ENCODE assay signal across 23 mouse cellular contexts in the genomic region with DNA sequence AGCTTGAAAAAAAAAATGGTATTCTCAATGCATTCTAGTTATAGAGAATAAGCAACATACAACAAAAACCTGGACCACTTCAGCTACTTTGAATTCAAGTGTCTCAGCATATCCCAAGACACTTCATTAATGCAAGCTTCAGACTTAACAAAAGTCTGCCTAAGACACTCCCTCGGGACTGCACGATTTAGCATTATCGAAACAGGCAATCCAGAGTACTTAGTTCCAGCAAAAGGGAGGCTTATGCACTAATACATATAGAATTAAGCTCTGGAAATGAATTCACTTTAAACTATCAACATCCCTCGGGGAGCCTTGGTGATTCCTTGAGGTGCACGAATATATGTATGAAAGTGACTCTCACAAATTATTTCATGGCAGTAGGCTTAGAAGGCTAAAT.
A peak's percentile ranks its signal among the peaks of the same experiment; 100 is the strongest.
DNase-seq lines count a peak whose midpoint lies in the region; ATAC-seq lines count a peak whose summit lies in the region.
"Had no signal": no experiment of that assay in that cellular context is flagged by ENCODE, and none has a peak within 500 bp of the region (broad histone marks: within the 10 kb centered on the region; RNA-seq: fewer than 3 reads in every experiment).

No protein-coding gene starts in this region.

- H3K9me3 ChIP-seq in embryonic facial prominence, embryonic 14.5 days (ENCODE audit: control insufficient read depth, low read length), result no peaks in the 10 kb centered on the region
- H3K9me3 ChIP-seq in embryonic facial prominence, embryonic 10.5 days, result no peaks in the 10 kb centered on the region
- H3K9me3 ChIP-seq in hindbrain, embryonic 16.5 days (ENCODE audit: control insufficient read depth, low read length), result no peaks in the 10 kb centered on the region
- H3K9me3 ChIP-seq in hindbrain, embryonic 13.5 days, result no peaks in the 10 kb centered on the region
- no peaks in the 10 kb centered on the region for H3K9me3 ChIP-seq in midbrain, embryonic 15.5 days
- H3K9me3 ChIP-seq in midbrain, embryonic 13.5 days, result no peaks in the 10 kb centered on the region
- H3K9me3 ChIP-seq: embryonic facial prominence, embryonic 12.5 days; forebrain, embryonic 13.5 days; hindbrain, embryonic 12.5 days; intestine, embryonic 15.5 days had no signal

- H3K4me3 ChIP-seq in embryonic facial prominence, embryonic 14.5 days (ENCODE audit: low read depth, low read length), result no peak overlapping the region
- H3K4me3 ChIP-seq in embryonic facial prominence, embryonic 10.5 days, result no peak overlapping the region
- H3K4me3 ChIP-seq in hindbrain, embryonic 16.5 days (ENCODE audit: low read length), result no peak overlapping the region
- H3K4me3 ChIP-seq in hindbrain, embryonic 13.5 days, result no peak overlapping the region
- H3K4me3 ChIP-seq in midbrain, embryonic 15.5 days, result no peak overlapping the region
- H3K4me3 ChIP-seq in midbrain, embryonic 13.5 days (replicated peaks), result no peak overlapping the region
- H3K4me3 ChIP-seq: embryonic facial prominence, embryonic 12.5 days; erythroblast, embryonic 14.5 days; forebrain, embryonic 13.5 days; gastrocnemius, adult 2 months; heart, adult 2 months; hindbrain, embryonic 12.5 days; intestine, embryonic 15.5 days had no signal

- H3K27ac ChIP-seq in embryonic facial prominence, embryonic 14.5 days (replicated peaks; ENCODE audit: low read depth, low read length), result no peak overlapping the region
- no peak overlapping the region for H3K27ac ChIP-seq in embryonic facial prominence, embryonic 10.5 days (replicated peaks)
- no peak overlapping the region for H3K27ac ChIP-seq in hindbrain, embryonic 16.5 days (ENCODE audit: low read depth, low read length)
- H3K27ac ChIP-seq in hindbrain, embryonic 13.5 days, result no peak overlapping the region
- H3K27ac ChIP-seq in midbrain, embryonic 15.5 days, result no peak overlapping the region
- no peak overlapping the region for H3K27ac ChIP-seq in midbrain, embryonic 13.5 days
- H3K27ac ChIP-seq: embryonic facial prominence, embryonic 12.5 days; forebrain, embryonic 13.5 days; gastrocnemius, adult 2 months; heart, adult 2 months; hindbrain, embryonic 12.5 days; intestine, embryonic 15.5 days had no signal

- no peak overlapping the region for H3K4me2 ChIP-seq in embryonic facial prominence, embryonic 14.5 days (ENCODE audit: low read depth, low read length)
- H3K4me2 ChIP-seq in hindbrain, embryonic 16.5 days (ENCODE audit: low read length), result no peak overlapping the region
- H3K4me2 ChIP-seq in hindbrain, embryonic 13.5 days, result no peak overlapping the region
- H3K4me2 ChIP-seq in midbrain, embryonic 15.5 days, result no peak overlapping the region
- H3K4me2 ChIP-seq in midbrain, embryonic 13.5 days (replicated peaks), result no peak overlapping the region
- H3K4me2 ChIP-seq: embryonic facial prominence, embryonic 12.5 days; forebrain, embryonic 13.5 days; heart, embryonic 11.5 days; hindbrain, embryonic 12.5 days; intestine, embryonic 15.5 days had no signal

- H3K4me1 ChIP-seq in embryonic facial prominence, embryonic 14.5 days (ENCODE audit: control insufficient read depth, insufficient read depth, low read length), result no peaks in the 10 kb centered on the region
- peaks cover 3% of the 10 kb centered on the region; the same call in 1 of the 2 replicates for H3K4me1 ChIP-seq in embryonic facial prominence, embryonic 10.5 days
- H3K4me1 ChIP-seq in hindbrain, embryonic 16.5 days (ENCODE audit: control insufficient read depth, insufficient read depth, low read depth, low read length), result no peaks in the 10 kb centered on the region
- 0 out of 2 replicates have a peak, but pooled peaks cover under 1% of the 10 kb centered on the region for H3K4me1 ChIP-seq in hindbrain, embryonic 13.5 days (replicated peaks)
- H3K4me1 ChIP-seq in midbrain, embryonic 15.5 days, result no peaks in the 10 kb centered on the region
- peaks cover 9% of the 10 kb centered on the region; the same call in 1 of the 2 replicates for H3K4me1 ChIP-seq in midbrain, embryonic 13.5 days (replicated peaks)
- H3K4me1 ChIP-seq: embryonic facial prominence, embryonic 12.5 days; hindbrain, embryonic 12.5 days; intestine, embryonic 15.5 days had no signal

- no peak overlapping the region for H3K9ac ChIP-seq in embryonic facial prominence, embryonic 14.5 days (ENCODE audit: low read depth, low read length)
- H3K9ac ChIP-seq in hindbrain, embryonic 16.5 days (ENCODE audit: low read depth, low read length), result no peak overlapping the region
- H3K9ac ChIP-seq in hindbrain, embryonic 13.5 days, result no peak overlapping the region
- no peak overlapping the region for H3K9ac ChIP-seq in midbrain, embryonic 15.5 days
- no peak overlapping the region for H3K9ac ChIP-seq in midbrain, embryonic 13.5 days (replicated peaks)
- H3K9ac ChIP-seq: embryonic facial prominence, embryonic 12.5 days; forebrain, embryonic 13.5 days; forebrain, postnatal 0 days; hindbrain, embryonic 12.5 days; intestine, embryonic 15.5 days had no signal

- H3K36me3 ChIP-seq in embryonic facial prominence, embryonic 14.5 days (ENCODE audit: control insufficient read depth, insufficient read depth, low read length), result no peaks in the 10 kb centered on the region
- H3K36me3 ChIP-seq in embryonic facial prominence, embryonic 10.5 days (replicated peaks), result no peaks in the 10 kb centered on the region
- no peaks in the 10 kb centered on the region for H3K36me3 ChIP-seq in hindbrain, embryonic 16.5 days (ENCODE audit: control insufficient read depth, insufficient read depth, low read length)
- H3K36me3 ChIP-seq in hindbrain, embryonic 13.5 days, result no peaks in the 10 kb centered on the region
- H3K36me3 ChIP-seq in midbrain, embryonic 15.5 days (replicated peaks), result no peaks in the 10 kb centered on the region
- no peaks in the 10 kb centered on the region for H3K36me3 ChIP-seq in midbrain, embryonic 13.5 days
- H3K36me3 ChIP-seq: embryonic facial prominence, embryonic 12.5 days; hindbrain, embryonic 12.5 days; intestine, embryonic 15.5 days had no signal

- ATAC-seq in embryonic facial prominence, embryonic 14.5 days (ENCODE audit: low read depth), result no peak
- ATAC-seq in hindbrain, embryonic 16.5 days, result 0 out of 2 replicates have a peak, but pooled peaks have one; percentile 34
- no peak for ATAC-seq in hindbrain, embryonic 13.5 days (ENCODE audit: low FRiP score)
- ATAC-seq in midbrain, embryonic 15.5 days (replicated peaks), result peak; percentile 69; the same call in 1 of the 2 replicates
- ATAC-seq in midbrain, embryonic 13.5 days, result no peak
- ATAC-seq: activated CD4-positive, CD25-positive, alpha-beta regulatory T cell, adult 4 months; forebrain, embryonic 13.5 days; forebrain, postnatal 0 days; intestine, embryonic 15.5 days had no signal

- DNase-seq in embryonic facial prominence, embryonic 14.5 days (ENCODE audit: low spot score), result peak; percentile 46
- DNase-seq in embryonic facial prominence, embryonic 10.5 days (ENCODE audit: low spot score), result no peak
- no peak for DNase-seq in gastrocnemius, postnatal 10 days
- DNase-seq: adrenal gland, adult 8-10 months; adrenal gland, postnatal 25 days; cerebellum, adult 18-20 months; cerebellum, adult 9-10 months; cerebellum, postnatal 14 days; forebrain, postnatal 0 days; gastrocnemius, adult 2 months; gastrocnemius, postnatal 25 days; heart, adult 2 months had no signal

- no peaks in the 10 kb centered on the region for H3K27me3 ChIP-seq in embryonic facial prominence, embryonic 14.5 days (replicated peaks; ENCODE audit: control insufficient read depth, insufficient read depth, low read length)
- no peaks in the 10 kb centered on the region for H3K27me3 ChIP-seq in embryonic facial prominence, embryonic 10.5 days (replicated peaks; ENCODE audit: low read depth, poor library complexity, severe bottlenecking)
- H3K27me3 ChIP-seq in hindbrain, embryonic 16.5 days (replicated peaks; ENCODE audit: control insufficient read depth, insufficient read depth, low read length), result no peaks in the 10 kb centered on the region
- H3K27me3 ChIP-seq in hindbrain, embryonic 13.5 days, result no peaks in the 10 kb centered on the region
- no peaks in the 10 kb centered on the region for H3K27me3 ChIP-seq in midbrain, embryonic 15.5 days (replicated peaks)
- no peaks in the 10 kb centered on the region for H3K27me3 ChIP-seq in midbrain, embryonic 13.5 days
- H3K27me3 ChIP-seq: embryonic facial prominence, embryonic 12.5 days; forebrain, embryonic 13.5 days; hindbrain, embryonic 12.5 days; intestine, embryonic 15.5 days had no signal

- 79% methylated on average over 5 of the region's 5 CpGs for WGBS in embryonic facial prominence, embryonic 14.5 days
- 88% methylated on average over 5 of the region's 5 CpGs for WGBS in embryonic facial prominence, embryonic 10.5 days
- WGBS in hindbrain, embryonic 16.5 days, result 80% methylated on average over 5 of the region's 5 CpGs
- WGBS in hindbrain, embryonic 13.5 days, result 83% methylated on average over 5 of the region's 5 CpGs
- 42% methylated on average over 5 of the region's 5 CpGs for WGBS in midbrain, embryonic 15.5 days
- 45% methylated on average over 5 of the region's 5 CpGs for WGBS in midbrain, embryonic 13.5 days

Comparison
In these comparisons a context has a peak if more than half of its experiments do, and no peak if none do; other contexts are left out.
1. ATAC-seq: peak in hindbrain, embryonic 16.5 days (single experiment) and midbrain, embryonic 15.5 days (single experiment); none in embryonic facial prominence, embryonic 14.5 days (single experiment), hindbrain, embryonic 13.5 days (single experiment) and midbrain, embryonic 13.5 days (single experiment).